Mouse (Mus musculus) Patski (cell line): ENCODE results near the gene Urb1. TPM values are rescaled to one million over a fixed set of nuclear protein-coding genes. Genes with fewer than 3 reads are reported as not detected.
A peak's percentile ranks its signal among the peaks of the same experiment; 100 is the strongest.

ENCODE experiments used
- ATAC-seq: fragments of 100-300 bp; one replicate; pipeline ENCODE4 v1.8.0; 2021
- CTCF ChIA-PET: fragments of 350-600 bp; sonication (Branson Sonifier 250); formaldehyde crosslinking; loops from one replicate; lab custom pipeline; 2022; ENCODE audit warnings: inconsistent platforms; lab: Charles Lee
- POLR2A ChIA-PET: fragments of 350-600 bp; sonication (Branson Sonifier 250); formaldehyde crosslinking; loops from one replicate; lab custom pipeline; 2022; ENCODE audit warnings: antibody characterized with exemption, inconsistent platforms; lab: Charles Lee
- DNase-seq: peaks from one replicate; pipeline ENCODE4 v3.0.0-alpha.2; 2011; ENCODE audit warnings: low read depth, low spot score
- H3K27me3 ChIP-seq: fragments of 371-371 bp; one replicate; pipeline ENCODE4 v1.5.1; 2021
- CTCF ChIP-seq: fragments of 100-300 bp; IDR thresholded peaks from one replicate; pipeline ENCODE4 v1.5.1; 2021
- in situ Hi-C: fragments of 300-500 bp; cut with MboI; formaldehyde crosslinking; loops from 3 replicates; pipeline ENCODE4 v1.11.1; 2018; ENCODE audit warnings: low pct_unique_long_range_greater_than_20kb, mixed read lengths
- polyA plus RNA-seq: library from polyadenylated mRNA; unstranded; gene quantifications from one replicate; pipeline ENCODE4 v1.2.3, GENCODE M21; 2021

Gene Urb1
- polyA plus RNA-seq, 1 experiment from 2014 or later, result 4.8 TPM

DNA sequence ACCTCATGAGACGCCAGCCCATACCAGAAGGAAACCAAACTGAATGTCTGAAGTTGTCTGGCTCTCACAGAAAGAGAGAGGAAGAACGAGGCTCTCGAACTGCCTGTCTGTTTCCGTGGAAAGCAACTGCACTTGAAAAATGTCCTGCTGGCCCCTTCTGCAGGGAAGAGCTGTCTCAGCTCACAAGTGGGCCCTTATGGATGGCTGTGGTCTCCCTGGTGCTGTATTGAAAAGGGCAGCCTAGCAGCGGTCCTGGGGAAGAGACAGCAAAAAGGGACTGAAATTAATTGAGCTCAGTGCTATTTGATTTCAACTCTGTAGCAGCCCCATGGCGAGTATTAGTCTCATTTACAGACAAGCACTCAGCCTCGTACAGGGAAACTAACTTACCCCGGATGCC, 27.2 kb upstream of the Urb1 start:
- no peak for TF ChIP-seq CTCF
- in situ Hi-C loops, result no loop called here
- POLR2A ChIA-PET, result interaction anchor here (1.0 kb wide), 1 partner anchor 172 kb away, joined by 3 read pairs; no protein-coding TSS in a partner anchor
- H3K27me3 ChIP-seq, result no peaks in the 10 kb centered on the region
- no peak for DNase-seq
- CTCF ChIA-PET, result no interaction called here
- no peak for ATAC-seq

GRCm38 (mm10) chr16:90833041-90833791, 23.0 kb upstream of the Urb1 start:
- no peak for ATAC-seq
- no peaks in the 10 kb centered on the region for H3K27me3 ChIP-seq
- ChIA-PET POLR2A (no interaction called here), CTCF (no interaction called here)
- no peak for TF ChIP-seq CTCF
- in situ Hi-C loops, result loop anchor here (5.0 kb wide), 2 partner anchors 54 to 84 kb away; no protein-coding TSS in a partner anchor
- DNase-seq, result no peak

DNA sequence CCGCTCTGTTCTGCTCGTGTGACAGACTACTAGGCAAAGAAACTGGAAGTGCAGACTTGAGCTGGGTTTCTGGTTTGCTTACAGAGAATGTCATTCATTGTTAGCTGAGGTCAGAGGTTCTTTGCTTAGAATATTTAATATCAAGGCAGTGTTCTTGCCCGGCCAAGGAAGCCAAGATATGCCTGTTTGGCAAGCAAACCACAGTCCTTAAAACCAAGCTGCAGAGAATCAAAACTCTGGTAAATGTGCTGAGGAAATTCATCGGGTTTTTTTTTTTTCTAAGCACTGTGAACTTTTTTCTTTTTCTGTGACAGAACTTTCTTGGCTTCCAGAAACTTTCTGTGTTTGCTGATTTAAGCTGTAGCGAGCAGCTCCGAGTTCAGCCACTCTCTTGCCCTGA, 22.3 kb upstream of the Urb1 start:
- ChIA-PET POLR2A (no interaction called here), CTCF (no interaction called here)
- no peak for TF ChIP-seq CTCF
- in situ Hi-C loops, result loop anchor here (5.0 kb wide), 2 partner anchors 55 to 85 kb away; no protein-coding TSS in a partner anchor
- DNase-seq (no peak), ATAC-seq (no peak)
- H3K27me3 ChIP-seq, result no peaks in the 10 kb centered on the region

- ChIA-PET CTCF (no interaction called here), POLR2A (interaction anchor here (0.5 kb wide), 1 partner anchor 757 kb away, joined by 3 read pairs; no protein-coding TSS in a partner anchor)
- in situ Hi-C loops, result loop anchor here (5.0 kb wide), 2 partner anchors 56 to 86 kb away; no protein-coding TSS in a partner anchor
- DNase-seq, result no peak
- no peaks in the 10 kb centered on the region for H3K27me3 ChIP-seq
- no peak for ATAC-seq
- TF ChIP-seq CTCF, result no peak
Observed at GRCm38 (mm10) chr16:90831676-90832075, 21.5 kb upstream of the Urb1 start.

GRCm38 (mm10) chr16:90830686-90831439, 20.6 kb upstream of the Urb1 start:
- DNase-seq (no peak), ATAC-seq (peak; percentile 77)
- POLR2A ChIA-PET, result interaction anchor here (0.5 kb wide), 1 partner anchor 758 kb away, joined by 3 read pairs; no protein-coding TSS in a partner anchor
- in situ Hi-C loops, result loop anchor here (5.0 kb wide), 2 partner anchors 56 to 86 kb away; no protein-coding TSS in a partner anchor
- no peak for TF ChIP-seq CTCF
- CTCF ChIA-PET, result interaction anchor here (1.6 kb wide), 1 partner anchor 94 kb away, joined by 6 read pairs; no protein-coding TSS in a partner anchor
- no peaks in the 10 kb centered on the region for H3K27me3 ChIP-seq

DNA sequence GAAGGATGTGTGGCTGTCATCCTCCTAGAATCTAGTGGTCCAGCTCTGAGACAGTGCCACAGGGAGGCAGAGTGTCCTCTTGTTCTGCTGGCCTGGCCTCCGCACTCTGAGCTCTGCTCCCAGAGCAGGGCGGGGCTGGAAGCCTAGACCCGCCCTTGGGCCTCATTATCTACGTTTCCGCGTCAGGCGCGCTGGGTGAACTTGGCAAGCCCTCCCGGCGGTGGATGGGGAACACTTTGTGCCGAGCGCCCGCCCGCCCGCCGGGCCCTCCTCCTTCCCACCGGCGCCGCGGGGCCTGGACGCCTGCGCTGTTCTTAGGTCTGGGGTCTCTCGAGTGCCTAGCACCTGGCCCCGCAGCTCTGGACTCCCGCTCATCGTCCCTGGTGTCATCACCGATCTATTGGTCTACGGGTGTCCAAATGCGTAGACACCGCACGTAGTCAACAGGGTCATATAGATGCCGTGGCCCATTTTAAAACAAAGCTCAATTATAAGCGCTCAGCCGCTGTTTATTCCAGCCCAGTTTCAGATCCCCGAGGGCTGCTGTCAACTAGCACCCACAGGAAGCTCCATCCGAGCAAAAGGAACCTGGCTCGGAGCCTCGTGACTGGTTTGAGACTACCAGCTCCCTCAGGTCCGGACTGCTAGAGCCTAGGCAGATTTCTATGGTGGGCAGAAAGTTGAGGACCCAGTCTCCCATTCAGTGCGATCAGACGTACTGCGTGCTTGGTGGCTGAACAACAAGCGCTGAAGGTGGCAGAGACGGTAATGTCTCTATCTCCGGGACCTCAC, 19.9 kb upstream of the Urb1 start:
- POLR2A ChIA-PET, result no interaction called here
- no peak for TF ChIP-seq CTCF
- ATAC-seq (peak; percentile 23), DNase-seq (no peak)
- CTCF ChIA-PET, result interaction anchor here (1.6 kb wide), 1 partner anchor 95 kb away, joined by 6 read pairs; no protein-coding TSS in a partner anchor
- H3K27me3 ChIP-seq, result no peaks in the 10 kb centered on the region
- in situ Hi-C loops, result loop anchor here (5.0 kb wide), 2 partner anchors 57 to 87 kb away; no protein-coding TSS in a partner anchor

DNA sequence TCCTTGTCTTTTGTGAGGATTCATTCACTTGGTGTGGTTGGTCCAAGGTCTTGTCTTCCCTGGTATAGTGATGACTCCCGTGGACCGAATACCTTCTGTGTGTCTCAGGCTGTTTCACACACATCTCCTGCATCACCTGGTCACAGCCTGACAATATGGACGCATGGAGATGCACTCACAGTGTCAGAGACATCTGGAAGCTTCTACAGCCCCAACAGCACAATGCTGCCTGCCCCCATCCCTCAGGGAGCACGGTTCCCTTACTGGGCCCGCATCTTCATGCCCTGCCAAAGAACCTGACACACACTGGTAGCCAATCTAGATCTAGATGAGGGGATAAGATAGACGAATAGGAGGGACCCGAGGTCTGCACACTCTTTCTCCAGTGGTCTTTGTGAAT, 18.9 kb upstream of the Urb1 start:
- ATAC-seq (no peak), DNase-seq (no peak)
- CTCF ChIA-PET, result no interaction called here
- no peaks in the 10 kb centered on the region for H3K27me3 ChIP-seq
- in situ Hi-C loops, result no loop called here
- no peak for TF ChIP-seq CTCF
- POLR2A ChIA-PET, result no interaction called here

GRCm38 (mm10) chr16:90827498-90827897, 17.3 kb upstream of the Urb1 start:
- TF ChIP-seq CTCF, result no peak
- ATAC-seq (no peak), DNase-seq (no peak)
- in situ Hi-C loops, result no loop called here
- ChIA-PET CTCF (no interaction called here), POLR2A (no interaction called here)
- peaks cover under 1% of the 10 kb centered on the region for H3K27me3 ChIP-seq

DNA sequence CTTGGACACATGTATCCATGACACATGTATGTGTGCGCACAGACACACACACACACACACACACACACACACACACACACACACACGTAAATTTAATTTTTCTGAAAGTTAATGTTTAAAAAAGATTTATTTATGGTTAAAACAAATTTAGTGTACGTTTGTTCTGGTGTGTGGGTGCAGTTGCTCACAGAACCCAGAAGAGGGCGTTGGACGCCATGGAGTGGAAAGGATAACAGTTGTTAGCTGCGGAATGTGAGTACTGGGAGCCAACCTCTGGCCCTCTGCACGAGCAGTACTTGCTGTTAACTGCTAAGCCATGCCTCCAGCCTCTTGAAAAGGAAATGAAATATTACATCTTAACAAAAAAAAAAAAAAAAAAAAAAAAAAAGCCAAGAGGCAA, 16.2 kb upstream of the Urb1 start, which contains the start of gene Eva1c:
Eva1c (plus strand) TSS at position 263 of the 400 bp plus-strand sequence.
- DNase-seq (no peak), ATAC-seq (no peak)
- no peak for TF ChIP-seq CTCF
- ChIA-PET POLR2A (interaction anchor here (0.7 kb wide), 2 partner anchors 111 to 245 kb away, joined by 3 to 5 read pairs; no protein-coding TSS in a partner anchor), CTCF (interaction anchor here (1.1 kb wide), 1 partner anchor 15 kb away, joined by 3 read pairs; no protein-coding TSS in a partner anchor)
- peaks cover 5% of the 10 kb centered on the region for H3K27me3 ChIP-seq
- in situ Hi-C loops, result no loop called here
